Mouse (Mus musculus): Measurements from ENCODE around the gene Ptbp3.

Gene Ptbp3

GRCm38 (mm10) chr4:59429128-59429527 is 120.0 kb downstream of the Ptbp3 start:
- no peak for DNase-seq

GRCm38 (mm10) chr4:59426429-59426828 is 122.7 kb downstream of the Ptbp3 start:
- DNase-seq, result no peak

GRCm38 (mm10) chr4:59422808-59423207 is 126.4 kb downstream of the Ptbp3 start:
- DNase-seq, result no peak

GRCm38 (mm10) chr4:59422025-59422783 is 127.0 kb downstream of the Ptbp3 start:
- no peak for DNase-seq
